Mouse (Mus musculus): ENCODE measurements around the gene Mindy3. TPM values are rescaled to one million over a fixed set of nuclear protein-coding genes. Genes with fewer than 3 reads are reported as not detected.

The Mindy3 gene
- polyA plus RNA-seq, 1 experiment from 2014 or later = 22.7 TPM

GRCm38 (mm10) chr2:12361310-12361709, 58.0 kb downstream of the Mindy3 start:
- WGBS = 84% methylated on average over 1 of the region's 1 CpGs
- no peak for ATAC-seq (replicated peaks; ENCODE audit: extremely low read depth, insufficient read depth, low FRiP score)
- no peak overlapping the region for H3K4me2 ChIP-seq (ENCODE audit: low read depth, low read length)
- H3K9ac ChIP-seq (ENCODE audit: low read length) = no peak overlapping the region
- H3K9me3 ChIP-seq (replicated peaks; ENCODE audit: control insufficient read depth, low read length) = peaks cover 3% of the 10 kb centered on the region; the same call in 1 of the 2 replicates
- no peak overlapping the region for H3K4me3 ChIP-seq (ENCODE audit: low read length)
- H3K36me3 ChIP-seq (ENCODE audit: control insufficient read depth, insufficient read depth) = 0 out of 2 replicates have a peak, but pooled peaks cover 5% of the 10 kb centered on the region
- no peak overlapping the region for H3K27ac ChIP-seq (ENCODE audit: low read length)
- H3K4me1 ChIP-seq (ENCODE audit: control insufficient read depth, insufficient read depth, low read length) = no peaks in the 10 kb centered on the region
- no peaks in the 10 kb centered on the region for H3K27me3 ChIP-seq (ENCODE audit: control insufficient read depth, insufficient read depth, low read length)

- no peak overlapping the region for H3K4me3 ChIP-seq (ENCODE audit: low read length)
- no peak overlapping the region for H3K27ac ChIP-seq (ENCODE audit: low read length)
- WGBS = 91% methylated on average over 5 of the region's 5 CpGs
- no peaks in the 10 kb centered on the region for H3K4me1 ChIP-seq (ENCODE audit: control insufficient read depth, insufficient read depth, low read length)
- ATAC-seq (replicated peaks; ENCODE audit: extremely low read depth, insufficient read depth, low FRiP score) = no peak
- H3K27me3 ChIP-seq (ENCODE audit: control insufficient read depth, insufficient read depth, low read length) = no peaks in the 10 kb centered on the region
- peaks cover 3% of the 10 kb centered on the region; the same call in 1 of the 2 replicates for H3K9me3 ChIP-seq (replicated peaks; ENCODE audit: control insufficient read depth, low read length)
- H3K9ac ChIP-seq (ENCODE audit: low read length) = no peak overlapping the region
- H3K36me3 ChIP-seq (ENCODE audit: control insufficient read depth, insufficient read depth) = peaks cover 4% of the 10 kb centered on the region
- no peak overlapping the region for H3K4me2 ChIP-seq (ENCODE audit: low read depth, low read length)
Observed at GRCm38 (mm10) chr2:12354837-12355236, 64.4 kb downstream of the Mindy3 start.

- Histone ChIP-seq H3K4me2 (ENCODE audit: low read depth, low read length) (no peak overlapping the region), H3K36me3 (ENCODE audit: control insufficient read depth, insufficient read depth) (no peaks in the 10 kb centered on the region; the same call in 1 of the 2 replicates), H3K4me1 (ENCODE audit: control insufficient read depth, insufficient read depth, low read length) (peaks cover 8% of the 10 kb centered on the region), H3K4me3 (ENCODE audit: low read length) (no peak overlapping the region), H3K27ac (ENCODE audit: low read length) (peak overlapping the region; percentile 76), H3K27me3 (ENCODE audit: control insufficient read depth, insufficient read depth, low read length) (no peaks in the 10 kb centered on the region), H3K9me3 (replicated peaks; ENCODE audit: control insufficient read depth, low read length) (no peaks in the 10 kb centered on the region), H3K9ac (ENCODE audit: low read length) (peak overlapping the region; percentile 43; the same call in 1 of the 2 replicates)
- WGBS = 34% methylated on average over 2 of the region's 2 CpGs
- ATAC-seq (replicated peaks; ENCODE audit: extremely low read depth, insufficient read depth, low FRiP score) = peak; percentile 55
Observed at GRCm38 (mm10) chr2:12348914-12349313, 70.4 kb downstream of the Mindy3 start.

GRCm38 (mm10) chr2:12331962-12332361, 87.3 kb downstream of the Mindy3 start:
- Histone ChIP-seq H3K27ac (ENCODE audit: low read length) (no peak overlapping the region), H3K4me2 (ENCODE audit: low read depth, low read length) (no peak overlapping the region), H3K4me3 (ENCODE audit: low read length) (no peak overlapping the region), H3K4me1 (ENCODE audit: control insufficient read depth, insufficient read depth, low read length) (peaks cover 11% of the 10 kb centered on the region), H3K27me3 (ENCODE audit: control insufficient read depth, insufficient read depth, low read length) (no peaks in the 10 kb centered on the region), H3K9me3 (replicated peaks; ENCODE audit: control insufficient read depth, low read length) (no peaks in the 10 kb centered on the region), H3K36me3 (ENCODE audit: control insufficient read depth, insufficient read depth) (no peaks in the 10 kb centered on the region), H3K9ac (ENCODE audit: low read length) (no peak overlapping the region)
- ATAC-seq (replicated peaks; ENCODE audit: extremely low read depth, insufficient read depth, low FRiP score) = no peak
- 46% methylated on average over 2 of the region's 2 CpGs for WGBS

- H3K9ac ChIP-seq (ENCODE audit: low read length) = no peak overlapping the region
- peaks cover 14% of the 10 kb centered on the region for H3K4me1 ChIP-seq (ENCODE audit: control insufficient read depth, insufficient read depth, low read length)
- H3K27me3 ChIP-seq (ENCODE audit: control insufficient read depth, insufficient read depth, low read length) = no peaks in the 10 kb centered on the region
- H3K36me3 ChIP-seq (ENCODE audit: control insufficient read depth, insufficient read depth) = no peaks in the 10 kb centered on the region
- no peak for ATAC-seq (replicated peaks; ENCODE audit: extremely low read depth, insufficient read depth, low FRiP score)
- H3K4me2 ChIP-seq (ENCODE audit: low read depth, low read length) = no peak overlapping the region
- no peak overlapping the region for H3K27ac ChIP-seq (ENCODE audit: low read length)
- H3K9me3 ChIP-seq (replicated peaks; ENCODE audit: control insufficient read depth, low read length) = no peaks in the 10 kb centered on the region
- 63% methylated on average over 2 of the region's 2 CpGs for WGBS
- H3K4me3 ChIP-seq (ENCODE audit: low read length) = no peak overlapping the region
Observed at GRCm38 (mm10) chr2:12329620-12330019, 89.7 kb downstream of the Mindy3 start.

- H3K4me2 ChIP-seq (ENCODE audit: low read depth, low read length) = peak overlapping the region; percentile 64; the same call in 1 of the 2 replicates
- ATAC-seq (replicated peaks; ENCODE audit: extremely low read depth, insufficient read depth, low FRiP score) = no peak
Observed at GRCm38 (mm10) chr2:12329068-12329407, 90.2 kb downstream of the Mindy3 start.

GRCm38 (mm10) chr2:12328355-12329067, 90.8 kb downstream of the Mindy3 start:
- Histone ChIP-seq H3K4me3 (ENCODE audit: low read length) (no peak overlapping the region), H3K36me3 (ENCODE audit: control insufficient read depth, insufficient read depth) (no peaks in the 10 kb centered on the region), H3K4me1 (ENCODE audit: control insufficient read depth, insufficient read depth, low read length) (peaks cover 14% of the 10 kb centered on the region), H3K4me2 (ENCODE audit: low read depth, low read length) (peak overlapping the region; percentile 64), H3K9ac (ENCODE audit: low read length) (no peak overlapping the region), H3K27ac (ENCODE audit: low read length) (peak overlapping the region; percentile 4; the same call in 1 of the 2 replicates), H3K27me3 (ENCODE audit: control insufficient read depth, insufficient read depth, low read length) (no peaks in the 10 kb centered on the region), H3K9me3 (replicated peaks; ENCODE audit: control insufficient read depth, low read length) (no peaks in the 10 kb centered on the region)
- no peak for ATAC-seq (replicated peaks; ENCODE audit: extremely low read depth, insufficient read depth, low FRiP score)
- WGBS = 37% methylated on average over 8 of the region's 8 CpGs

More at GRCm38 (mm10) chr2:12329068-12329407, 90.2 kb downstream of the Mindy3 start:
- H3K27ac ChIP-seq (ENCODE audit: low read length) = peak overlapping the region; percentile 4; the same call in 1 of the 2 replicates
- H3K36me3 ChIP-seq (ENCODE audit: control insufficient read depth, insufficient read depth) = no peaks in the 10 kb centered on the region
- H3K4me3 ChIP-seq (ENCODE audit: low read length) = no peak overlapping the region
- WGBS = 32% methylated on average over 5 of the region's 5 CpGs
- H3K27me3 ChIP-seq (ENCODE audit: control insufficient read depth, insufficient read depth, low read length) = no peaks in the 10 kb centered on the region
- H3K9me3 ChIP-seq (replicated peaks; ENCODE audit: control insufficient read depth, low read length) = no peaks in the 10 kb centered on the region
- peaks cover 14% of the 10 kb centered on the region for H3K4me1 ChIP-seq (ENCODE audit: control insufficient read depth, insufficient read depth, low read length)
- no peak overlapping the region for H3K9ac ChIP-seq (ENCODE audit: low read length)

- peaks cover 14% of the 10 kb centered on the region for H3K4me1 ChIP-seq (ENCODE audit: control insufficient read depth, insufficient read depth, low read length)
- peak overlapping the region; percentile 41 for H3K4me3 ChIP-seq (ENCODE audit: low read length)
- no peaks in the 10 kb centered on the region for H3K27me3 ChIP-seq (ENCODE audit: control insufficient read depth, insufficient read depth, low read length)
- no peaks in the 10 kb centered on the region for H3K36me3 ChIP-seq (ENCODE audit: control insufficient read depth, insufficient read depth)
- no peaks in the 10 kb centered on the region for H3K9me3 ChIP-seq (replicated peaks; ENCODE audit: control insufficient read depth, low read length)
- no peak for ATAC-seq (replicated peaks; ENCODE audit: extremely low read depth, insufficient read depth, low FRiP score)
- peak overlapping the region; percentile 64 for H3K4me2 ChIP-seq (ENCODE audit: low read depth, low read length)
- peak overlapping the region; percentile 1; the same call in 1 of the 2 replicates for H3K27ac ChIP-seq (ENCODE audit: low read length)
- H3K9ac ChIP-seq (ENCODE audit: low read length) = 0 out of 2 replicates have a peak overlapping the region, but pooled peaks have one; percentile 28
- WGBS = 49% methylated on average over 11 of the region's 11 CpGs
Observed at GRCm38 (mm10) chr2:12327691-12328354, 91.4 kb downstream of the Mindy3 start.

- 15% methylated on average over 10 of the region's 10 CpGs for WGBS
- Histone ChIP-seq H3K9ac (ENCODE audit: low read length) (peak overlapping the region; percentile 28; the same call in 1 of the 2 replicates), H3K27ac (ENCODE audit: low read length) (no peak overlapping the region), H3K4me1 (ENCODE audit: control insufficient read depth, insufficient read depth, low read length) (peaks cover 14% of the 10 kb centered on the region), H3K9me3 (replicated peaks; ENCODE audit: control insufficient read depth, low read length) (no peaks in the 10 kb centered on the region), H3K36me3 (ENCODE audit: control insufficient read depth, insufficient read depth) (no peaks in the 10 kb centered on the region), H3K4me2 (ENCODE audit: low read depth, low read length) (peak overlapping the region; percentile 64), H3K4me3 (ENCODE audit: low read length) (peak overlapping the region; percentile 41), H3K27me3 (ENCODE audit: control insufficient read depth, insufficient read depth, low read length) (no peaks in the 10 kb centered on the region)
- ATAC-seq (replicated peaks; ENCODE audit: extremely low read depth, insufficient read depth, low FRiP score) = no peak
Observed at GRCm38 (mm10) chr2:12327216-12327615, 92.1 kb downstream of the Mindy3 start.

All from heart, embryonic 16.5 days (tissue).